Mouse (Mus musculus) right cerebral cortex, adult 18-20 months (tissue): ENCODE measurements around the gene Ice1.

Source experiments
- DNase-seq: peaks from one replicate; pipeline ENCODE4 v3.0.0; 2022; ENCODE audit warnings: mixed read lengths

Gene Ice1

DNA sequence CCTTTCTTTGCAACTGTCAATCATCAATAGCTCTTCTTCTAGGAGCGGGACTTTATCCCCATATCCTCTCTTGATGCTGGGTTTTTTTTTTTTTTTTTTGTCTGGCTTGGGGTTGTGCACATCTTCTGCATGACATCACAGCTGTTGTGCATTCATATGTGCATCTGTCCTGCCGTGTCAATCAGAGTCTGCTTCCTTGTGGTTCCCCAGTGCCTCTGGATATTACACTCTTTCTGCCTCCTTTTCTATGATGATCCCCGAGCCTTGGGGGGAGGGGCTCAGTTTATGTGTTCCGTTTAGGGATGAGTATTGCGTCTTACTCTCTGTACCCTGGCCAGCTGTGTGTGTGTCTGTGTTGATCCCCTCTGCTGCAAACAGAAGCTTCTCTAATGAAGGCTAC is 84.0 kb downstream of the Ice1 start:
- DNase-seq, result no peak

DNA sequence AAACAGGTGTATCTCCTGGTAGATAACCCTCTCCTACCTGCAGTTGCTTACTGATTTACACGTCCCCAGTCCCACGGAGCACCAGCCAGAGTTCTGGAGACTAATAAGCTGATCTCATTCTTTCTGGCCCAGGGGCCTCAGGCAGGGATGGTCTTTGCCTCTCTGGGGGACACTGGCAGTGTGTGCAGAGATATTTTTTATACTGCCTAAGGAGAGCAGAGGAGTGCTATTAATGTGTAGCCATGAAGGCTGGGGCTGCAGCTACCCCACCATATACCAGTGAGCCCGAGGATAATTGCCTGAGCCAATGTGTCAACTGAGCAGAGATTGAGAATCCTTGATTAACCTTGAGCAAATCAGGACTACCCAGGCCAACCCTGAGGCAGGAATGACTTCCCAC is 90.0 kb downstream of the Ice1 start:
- no peak for DNase-seq

DNA sequence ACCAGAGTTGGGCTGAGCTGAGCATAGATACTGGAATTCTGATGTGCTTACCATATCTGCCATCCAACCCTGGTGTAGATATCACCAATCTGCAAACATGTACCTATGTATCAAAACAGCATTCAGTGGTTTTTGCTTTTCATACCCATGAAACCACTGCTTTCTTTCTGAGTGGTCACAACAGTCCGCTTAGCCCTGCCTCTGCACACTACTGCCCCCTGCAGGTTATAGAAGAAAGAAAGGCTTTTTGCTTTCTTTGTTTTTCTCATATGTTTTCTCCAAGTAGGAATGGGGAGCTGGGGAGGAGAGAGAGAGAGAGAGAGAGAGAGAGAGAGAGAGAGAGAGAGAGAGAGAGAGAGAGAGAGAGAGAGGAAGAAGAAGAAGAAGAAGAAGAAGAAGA is 92.2 kb downstream of the Ice1 start:
- DNase-seq, result peak; percentile 2

DNA sequence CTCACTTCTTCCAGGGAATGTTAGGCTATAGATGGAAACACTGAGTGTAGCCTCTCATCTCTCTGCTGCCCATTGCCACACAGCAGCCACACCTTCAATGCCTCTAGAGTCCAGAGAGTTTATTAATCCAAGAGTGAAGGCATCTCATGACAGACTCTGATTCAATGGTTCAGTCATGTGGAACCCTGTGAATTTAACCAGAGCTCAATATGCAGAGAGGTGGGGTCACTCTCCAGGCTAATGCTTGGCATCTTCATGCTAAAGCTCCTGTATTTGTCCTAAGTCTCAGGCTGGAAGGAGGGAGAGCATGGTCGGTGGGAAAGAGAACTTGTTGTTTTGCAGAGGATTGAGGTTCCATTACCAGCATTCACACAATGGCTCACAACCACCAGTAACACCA is 97.6 kb downstream of the Ice1 start:
- no peak for DNase-seq

DNA sequence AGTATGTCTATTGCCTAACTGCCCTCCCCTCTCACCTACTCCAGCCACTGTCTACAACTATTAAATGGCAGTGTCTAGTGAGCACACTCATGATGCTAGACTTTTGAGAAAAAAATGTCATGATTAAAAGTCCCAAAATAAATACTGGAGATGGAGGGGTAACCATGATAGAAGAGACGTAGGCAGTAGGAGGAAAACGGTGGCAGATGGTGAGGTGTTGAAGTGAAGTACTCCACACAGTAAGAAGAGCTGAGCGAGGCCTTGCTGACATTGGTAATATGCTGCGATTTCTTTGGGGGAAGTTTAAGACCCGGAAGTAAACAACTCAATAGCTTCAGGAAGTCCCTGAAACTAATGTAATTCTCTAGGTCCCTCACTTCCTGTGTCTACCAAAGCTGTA is 104.0 kb downstream of the Ice1 start:
- no peak for DNase-seq

DNA sequence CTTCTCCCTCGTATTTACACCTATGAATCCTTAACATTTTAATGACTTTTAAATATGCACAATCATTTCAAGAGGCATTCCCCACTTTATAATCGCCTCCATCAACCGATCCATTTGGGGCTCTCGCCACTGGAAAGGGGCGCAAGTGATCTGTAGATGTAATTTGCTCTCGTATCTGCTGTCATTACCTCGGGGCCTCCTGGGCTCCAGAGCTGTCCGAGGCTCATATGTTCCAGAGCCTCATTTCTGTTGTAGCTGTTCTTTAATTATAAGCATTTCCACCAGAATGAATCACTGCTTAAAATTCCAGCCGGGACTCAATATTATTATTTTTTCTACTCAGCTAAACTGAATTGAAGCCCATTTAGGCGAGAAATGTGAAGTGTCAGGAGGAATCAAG is 104.7 kb downstream of the Ice1 start:
- DNase-seq, result no peak

DNA sequence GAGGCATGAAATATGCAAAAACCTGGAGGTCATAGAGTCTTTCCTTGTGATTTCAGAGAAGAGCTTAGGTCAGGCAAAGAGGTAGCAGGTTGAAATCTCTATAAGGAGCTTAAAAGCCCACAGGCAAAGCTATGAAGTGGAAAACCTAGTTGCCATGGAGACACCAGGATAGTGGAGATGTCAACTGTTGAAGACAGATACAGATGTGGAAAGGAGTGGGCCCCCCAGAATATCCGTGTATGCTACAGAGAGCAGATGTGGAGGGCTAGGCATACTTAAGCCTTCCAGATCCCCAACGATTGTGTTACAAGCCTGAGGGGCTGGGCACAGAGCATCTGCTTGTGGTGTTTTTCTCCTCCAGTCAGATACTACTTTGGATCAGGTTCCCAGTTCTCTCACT is 119.8 kb downstream of the Ice1 start:
- no peak for DNase-seq

DNA sequence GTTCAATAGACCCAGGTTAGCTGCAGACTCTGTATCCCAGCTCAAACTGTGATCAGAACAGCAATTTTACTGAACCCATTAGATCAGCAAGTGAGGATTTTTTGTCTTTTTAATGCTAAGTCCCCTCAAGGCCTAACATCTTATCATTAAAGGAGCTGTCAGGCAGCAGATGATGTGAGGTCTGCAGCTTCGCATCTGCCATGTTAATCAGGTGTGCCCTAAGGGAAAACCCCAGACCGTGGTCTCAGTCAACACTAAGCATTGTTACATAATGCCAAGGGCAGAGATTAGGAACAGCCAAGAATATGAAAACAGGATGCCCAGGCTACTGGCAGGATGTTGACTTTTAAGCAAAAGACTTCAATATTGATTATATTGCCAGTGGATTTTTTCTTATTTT is 122.4 kb downstream of the Ice1 start:
- no peak for DNase-seq

DNA sequence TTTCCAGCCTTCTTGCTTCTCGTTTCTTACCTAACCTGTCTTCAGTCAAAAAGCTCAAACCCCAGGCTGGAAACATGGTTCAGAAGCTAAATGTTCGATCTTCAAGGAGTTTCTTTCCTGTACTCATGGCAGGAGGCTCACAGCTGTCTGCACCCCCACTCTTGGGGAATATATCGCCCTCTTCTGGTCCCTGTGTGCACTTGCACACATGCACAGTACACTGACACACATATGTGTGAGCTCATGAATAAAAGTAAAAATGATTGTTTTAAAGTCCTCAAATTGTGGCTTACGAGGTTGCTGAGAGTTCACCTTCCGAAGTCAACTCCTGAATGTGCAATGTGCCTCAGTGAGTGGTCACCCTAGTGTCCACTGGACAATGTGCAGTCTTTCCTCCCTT is 127.2 kb downstream of the Ice1 start:
- no peak for DNase-seq

DNA sequence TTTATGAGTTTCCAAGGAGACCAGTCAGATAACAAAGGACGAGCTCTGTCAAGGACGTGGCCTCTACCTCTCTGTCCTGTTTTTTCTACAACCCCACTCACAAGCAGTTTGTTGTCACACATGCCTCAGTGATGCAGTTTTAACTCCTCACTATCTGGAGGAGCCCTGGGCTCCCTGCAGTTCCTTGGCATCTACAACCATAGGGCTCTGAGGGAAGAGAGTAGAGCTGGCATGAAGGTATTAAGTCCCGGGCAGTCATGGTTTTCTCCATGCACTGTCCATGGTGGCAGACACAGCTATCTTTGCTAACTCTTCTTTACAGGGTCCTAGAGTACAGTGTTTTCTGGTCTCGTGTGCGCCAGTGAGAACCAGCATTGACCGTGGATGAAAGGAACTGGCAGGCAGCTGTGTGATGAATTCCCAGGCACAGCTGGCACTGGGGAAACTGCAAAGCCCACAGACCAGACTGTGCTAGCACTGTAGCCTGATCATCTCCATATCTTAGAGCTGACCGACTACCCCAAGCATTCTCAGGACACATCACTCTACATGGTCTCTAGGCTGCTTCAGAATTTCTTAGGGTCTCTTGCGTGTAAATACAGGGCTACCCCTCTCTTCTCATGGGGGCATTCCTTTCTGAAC is 127.9 kb downstream of the Ice1 start:
- no peak for DNase-seq

DNA sequence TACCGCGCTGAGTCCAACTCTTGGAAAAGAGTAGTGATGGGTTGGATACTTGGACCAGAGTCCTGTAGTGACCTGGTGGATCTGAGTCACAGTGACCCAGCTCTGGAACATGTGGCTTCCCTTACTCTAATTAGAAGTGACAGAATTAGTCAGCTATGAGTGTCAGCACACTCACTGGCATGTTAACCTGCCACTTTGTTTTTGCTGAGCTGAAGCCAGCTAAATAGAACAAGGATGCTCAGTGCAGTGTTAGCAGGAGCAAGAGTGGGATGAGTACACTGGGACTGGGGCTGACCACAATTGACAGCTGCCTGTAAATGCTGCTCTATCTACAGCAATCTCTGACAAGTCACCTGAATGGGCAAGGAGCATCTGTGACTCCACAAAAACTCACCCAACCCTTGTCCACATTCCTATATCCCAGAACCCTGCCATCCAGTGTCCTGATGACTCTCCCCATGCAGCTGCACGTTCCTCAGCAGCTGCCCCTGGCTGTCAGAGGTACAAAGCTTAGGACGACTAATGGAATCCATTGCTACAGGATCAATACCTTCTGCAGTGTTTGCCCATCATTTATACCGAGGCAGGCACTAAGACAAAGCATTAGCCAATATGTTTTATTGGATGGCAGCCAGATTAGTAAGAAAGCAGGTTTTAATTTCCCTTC is 128.6 kb downstream of the Ice1 start:
- no peak for DNase-seq
